Mouse (Mus musculus) embryonic facial prominence, embryonic 14.5 days (tissue): ENCODE data around the gene Ppp1r9a. TPM values are rescaled to one million over a fixed set of nuclear protein-coding genes. Genes with fewer than 3 reads are reported as not detected.

Experiments used
- ATAC-seq: fragments of 200-750 bp; cut with Nextera tagmentation; 2 replicates; pipeline ENCODE4 v1.8.0; 2017; ENCODE audit warnings: low read depth, moderate number of reproducible peaks, moderate TSS enrichment
- DNase-seq: peaks from one replicate; pipeline ENCODE4 v3.0.0-alpha.2; 2015; ENCODE audit warnings: low spot score
- H3K27ac ChIP-seq: fragments of 300-500 bp; sonication (generic); replicated peaks from 2 replicates; pipeline ENCODE4 v1.5.1; 2014; ENCODE audit warnings: low read depth, mild to moderate bottlenecking, low read length, moderate library complexity
- H3K27me3 ChIP-seq: fragments of 300-500 bp; sonication (generic); replicated peaks from 2 replicates; pipeline ENCODE4 v1.6.1; 2014; ENCODE audit warnings: low read length; ENCODE audit not compliant: control insufficient read depth, insufficient read depth
- H3K36me3 ChIP-seq: fragments of 300-500 bp; sonication (generic); 2 replicates; pipeline ENCODE4 v1.6.1; 2014; ENCODE audit warnings: low read length, mixed read lengths; ENCODE audit not compliant: control insufficient read depth, insufficient read depth
- H3K4me1 ChIP-seq: fragments of 300-500 bp; sonication (generic); 2 replicates; pipeline ENCODE4 v1.6.1; 2014; ENCODE audit warnings: antibody characterized with exemption, low read length; ENCODE audit not compliant: control insufficient read depth, insufficient read depth
- H3K4me2 ChIP-seq: fragments of 300-500 bp; sonication (generic); 2 replicates; pipeline ENCODE4 v1.6.1; 2014; ENCODE audit warnings: low read depth, mild to moderate bottlenecking, low read length, moderate library complexity, mixed read lengths
- H3K4me3 ChIP-seq: fragments of 300-500 bp; sonication (generic); 2 replicates; pipeline ENCODE4 v1.5.1; 2014; ENCODE audit warnings: low read depth, mild to moderate bottlenecking, low read length
- H3K9ac ChIP-seq: fragments of 300-500 bp; sonication (generic); 2 replicates; pipeline ENCODE4 v1.6.1; 2014; ENCODE audit warnings: low read depth, mild to moderate bottlenecking, low read length, moderate library complexity, mixed read lengths
- H3K9me3 ChIP-seq: fragments of 300-500 bp; sonication (generic); 2 replicates; pipeline ENCODE4 v1.6.1; 2016; ENCODE audit warnings: low read length; ENCODE audit not compliant: control insufficient read depth
- WGBS: fragments of 180-500 bp; shearing (Covaris S2); extraction: QIAGEN DNeasy Blood & Tissue Kit; methylation state at CpG from one replicate; pipeline ENCODE4 v1.1.7; 2014; 5-methylcytosine and 5-hydroxymethylcytosine counted together
- polyA plus RNA-seq: library from polyadenylated mRNA; unstranded; fragments of >200 nt; fragmentation: Nextera tagmentation; extraction: Ambion mirVana; gene quantifications from 2 replicates; pipeline ENCODE4 v1.2.1, GENCODE M21; 2014

The Ppp1r9a gene
- polyA plus RNA-seq, 1 experiment from 2014 or later: 17.1 TPM

- H3K27ac ChIP-seq: no peak overlapping the region
- DNase-seq: no peak
Measured at GRCm38 (mm10) chr6:5029205-5029927, 126.6 kb downstream of the Ppp1r9a start.

GRCm38 (mm10) chr6:5029956-5030355 lies 127.2 kb downstream of the Ppp1r9a start:
- no peaks in the 10 kb centered on the region for H3K27me3 ChIP-seq
- no peak overlapping the region for H3K9ac ChIP-seq
- H3K4me1 ChIP-seq: no peaks in the 10 kb centered on the region
- no peak overlapping the region for H3K27ac ChIP-seq
- H3K4me2 ChIP-seq: no peak overlapping the region
- 95% methylated on average over 5 of the region's 5 CpGs for WGBS
- ATAC-seq: no peak
- H3K4me3 ChIP-seq: no peak overlapping the region
- no peak for DNase-seq
- no peaks in the 10 kb centered on the region for H3K36me3 ChIP-seq
- H3K9me3 ChIP-seq: no peaks in the 10 kb centered on the region

More at GRCm38 (mm10) chr6:5029205-5029927, 126.6 kb downstream of the Ppp1r9a start:
- H3K36me3 ChIP-seq: no peaks in the 10 kb centered on the region
- no peak overlapping the region for H3K4me2 ChIP-seq
- H3K4me1 ChIP-seq: no peaks in the 10 kb centered on the region
- no peak for ATAC-seq
- WGBS: 71% methylated on average over 13 of the region's 13 CpGs
- no peak overlapping the region for H3K4me3 ChIP-seq
- no peak overlapping the region for H3K9ac ChIP-seq
- no peaks in the 10 kb centered on the region for H3K27me3 ChIP-seq
- no peaks in the 10 kb centered on the region for H3K9me3 ChIP-seq

DNA sequence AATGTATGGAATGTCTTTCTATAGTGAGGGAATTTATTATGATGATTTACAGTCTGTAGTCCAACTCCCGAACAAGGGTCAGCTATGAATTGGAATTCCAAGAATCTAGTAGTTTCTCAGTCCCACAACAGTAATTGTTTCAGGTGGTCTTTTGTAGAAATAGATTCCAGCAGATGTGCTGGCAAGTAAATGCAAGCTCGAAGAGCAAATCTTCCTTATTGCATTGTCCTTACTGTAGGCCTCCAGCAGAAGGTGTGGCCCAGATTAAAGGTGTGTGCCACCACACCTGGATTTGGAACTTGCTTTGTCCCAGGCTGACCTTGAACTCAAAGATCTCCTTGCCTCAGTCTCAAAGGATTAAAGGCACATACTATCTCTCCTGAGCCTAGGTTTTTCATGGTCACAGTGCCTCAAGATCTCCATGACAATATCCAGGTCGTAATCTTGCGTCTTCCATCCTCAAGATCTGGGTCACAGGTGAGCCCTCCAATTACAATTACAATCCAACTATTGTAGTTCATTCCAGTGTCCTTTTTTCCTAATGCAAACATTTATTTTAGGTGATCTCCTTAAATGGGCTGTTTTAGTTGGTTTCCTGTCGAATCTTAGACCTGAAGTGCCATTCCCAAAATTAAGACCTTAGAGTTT lies 130.4 kb downstream of the Ppp1r9a start:
- H3K27ac ChIP-seq: no peak overlapping the region
- H3K4me3 ChIP-seq: no peak overlapping the region
- WGBS: 79% methylated on average over 5 of the region's 5 CpGs
- ATAC-seq (no peak), DNase-seq (no peak)
- no peaks in the 10 kb centered on the region for H3K27me3 ChIP-seq
- no peaks in the 10 kb centered on the region for H3K4me1 ChIP-seq
- no peak overlapping the region for H3K9ac ChIP-seq
- no peaks in the 10 kb centered on the region for H3K9me3 ChIP-seq
- H3K4me2 ChIP-seq: no peak overlapping the region
- no peaks in the 10 kb centered on the region for H3K36me3 ChIP-seq

- Histone ChIP-seq H3K27ac (no peak overlapping the region), H3K4me2 (no peak overlapping the region), H3K4me1 (no peaks in the 10 kb centered on the region), H3K9ac (no peak overlapping the region), H3K27me3 (no peaks in the 10 kb centered on the region), H3K9me3 (no peaks in the 10 kb centered on the region), H3K4me3 (no peak overlapping the region), H3K36me3 (no peaks in the 10 kb centered on the region)
- DNase-seq (no peak), ATAC-seq (no peak)
- WGBS: 90% methylated on average over 4 of the region's 4 CpGs
Measured at GRCm38 (mm10) chr6:5037225-5037624, 134.5 kb downstream of the Ppp1r9a start.

DNA sequence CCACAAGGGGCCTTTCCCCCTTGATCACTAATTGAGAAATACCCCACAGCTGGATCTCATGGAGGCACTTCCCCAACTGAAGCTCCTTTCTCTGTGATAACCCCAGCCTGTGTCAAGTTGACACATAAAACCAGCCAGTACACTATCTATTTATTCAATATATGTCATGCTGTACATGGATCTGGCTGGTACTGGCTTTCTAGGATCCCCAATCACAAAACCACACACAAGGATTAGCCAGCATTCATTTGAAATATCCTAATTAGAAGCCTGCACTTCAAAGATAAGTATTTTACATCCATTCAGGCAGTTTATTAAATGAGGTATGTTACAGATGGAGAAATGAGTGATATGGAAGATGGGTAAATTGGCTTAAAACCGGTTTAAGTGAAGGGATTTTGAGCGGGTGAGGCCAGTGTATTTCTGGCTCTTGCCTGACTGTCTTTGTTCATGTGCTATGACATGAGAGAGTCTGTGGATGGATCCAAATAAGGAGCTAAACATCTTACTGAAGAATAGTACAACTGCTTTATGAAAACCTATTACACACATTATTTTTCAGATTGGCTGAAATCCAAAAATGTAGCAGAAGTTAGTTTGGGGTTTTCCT lies 135.5 kb downstream of the Ppp1r9a start:
- no peak overlapping the region for H3K4me3 ChIP-seq
- H3K27ac ChIP-seq: no peak overlapping the region
- ATAC-seq (no peak), DNase-seq (no peak)
- no peak overlapping the region for H3K4me2 ChIP-seq
- H3K27me3 ChIP-seq: no peaks in the 10 kb centered on the region
- H3K9ac ChIP-seq: no peak overlapping the region
- no peaks in the 10 kb centered on the region for H3K4me1 ChIP-seq
- H3K36me3 ChIP-seq: no peaks in the 10 kb centered on the region
- H3K9me3 ChIP-seq: no peaks in the 10 kb centered on the region
- WGBS: 83% methylated on average over 2 of the region's 2 CpGs

DNA sequence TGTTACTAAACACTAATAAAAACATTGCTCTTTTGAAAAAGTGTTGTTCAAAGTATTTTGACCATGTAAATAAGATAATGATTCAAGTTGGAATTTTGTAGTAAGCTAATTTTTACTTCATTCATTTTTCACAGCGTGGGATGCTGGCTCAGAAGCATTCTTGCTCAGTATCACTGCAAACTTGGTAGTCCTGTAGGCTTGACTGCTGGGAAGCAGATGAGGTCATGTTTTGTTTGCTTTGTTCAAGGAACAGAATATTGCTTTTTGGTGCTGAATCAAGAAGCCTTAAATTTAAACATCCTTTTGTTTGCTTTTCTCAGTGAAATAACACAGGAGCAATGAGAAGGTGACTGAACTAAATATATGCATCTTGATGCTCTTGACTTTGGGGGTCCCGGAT lies 136.6 kb downstream of the Ppp1r9a start:
- Histone ChIP-seq H3K27me3 (no peaks in the 10 kb centered on the region), H3K9ac (no peak overlapping the region), H3K27ac (no peak overlapping the region), H3K4me1 (no peaks in the 10 kb centered on the region), H3K36me3 (no peaks in the 10 kb centered on the region), H3K4me2 (no peak overlapping the region), H3K9me3 (no peaks in the 10 kb centered on the region), H3K4me3 (no peak overlapping the region)
- ATAC-seq (no peak), DNase-seq (no peak)
- WGBS: 78% methylated on average over 2 of the region's 2 CpGs

DNA sequence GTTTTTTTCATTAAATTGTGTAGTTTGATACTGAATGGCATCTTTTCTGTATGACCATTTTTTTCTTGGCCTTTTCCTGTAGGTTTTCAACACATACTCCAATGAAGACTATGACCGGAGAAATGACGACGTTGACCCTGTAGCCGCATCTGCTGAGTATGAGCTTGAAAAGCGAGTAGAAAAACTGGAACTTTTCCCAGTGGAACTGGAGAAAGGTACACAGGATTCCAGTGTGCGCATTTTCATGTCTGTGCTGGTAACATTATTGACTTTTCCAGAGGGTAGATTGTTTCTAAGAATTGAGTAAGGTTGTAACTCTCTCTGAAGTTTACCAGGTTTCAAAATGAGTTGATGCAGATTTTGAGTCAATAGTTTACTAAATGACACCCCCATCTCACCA lies 143.1 kb downstream of the Ppp1r9a start:
- no peak for DNase-seq

GRCm38 (mm10) chr6:5048025-5048424 lies 145.3 kb downstream of the Ppp1r9a start:
- Histone ChIP-seq H3K27me3 (no peaks in the 10 kb centered on the region), H3K4me3 (no peak overlapping the region), H3K36me3 (no peaks in the 10 kb centered on the region), H3K9ac (no peak overlapping the region), H3K9me3 (no peaks in the 10 kb centered on the region), H3K4me2 (no peak overlapping the region), H3K27ac (no peak overlapping the region), H3K4me1 (no peaks in the 10 kb centered on the region)
- 80% methylated on average over 3 of the region's 3 CpGs for WGBS
- DNase-seq (no peak), ATAC-seq (no peak)

More for the DNA sequence above, 143.1 kb downstream of the Ppp1r9a start:
- Histone ChIP-seq H3K27ac (no peak overlapping the region), H3K4me1 (no peaks in the 10 kb centered on the region), H3K4me3 (no peak overlapping the region), H3K4me2 (no peak overlapping the region), H3K9me3 (no peaks in the 10 kb centered on the region), H3K36me3 (no peaks in the 10 kb centered on the region), H3K9ac (no peak overlapping the region), H3K27me3 (no peaks in the 10 kb centered on the region)
- ATAC-seq: no peak
- 87% methylated on average over 6 of the region's 6 CpGs for WGBS
